Mouse (Mus musculus) monocyte, adult 2 months (primary cell): ENCODE results near the gene Catsperd.
"Not testable (repeated sequence)": the region's sequence is repeated elsewhere in the genome, so short reads cannot be mapped to it uniquely, and the experiment has no call there.

Experiments
- DNase-seq, 2 experiments: peaks; one replicate each; pipeline ENCODE4 v3.0.0; 2022; ENCODE audit warnings: low spot score in 2 of 2, low read depth in 1 of 2

Gene Catsperd

GRCm38 (mm10) chr17:56612565-56612939 lies 15.4 kb upstream of the Catsperd start:
- DNase-seq: not testable (repeated sequence)

GRCm38 (mm10) chr17:56613236-56613844 lies 14.6 kb upstream of the Catsperd start, which contains the start of gene Rpl36:
Rpl36 (plus strand) TSS chr17:56613416.
- peak; percentile 70 to 89 for DNase-seq

GRCm38 (mm10) chr17:56613893-56614292 lies 14.1 kb upstream of the Catsperd start:
- not testable (repeated sequence) for DNase-seq

- DNase-seq: no peak
These were observed 13.4 kb upstream of the Catsperd start for GRCm38 (mm10) chr17:56614391-56615135.

GRCm38 (mm10) chr17:56615136-56615784 lies 12.7 kb upstream of the Catsperd start:
- no peak for DNase-seq

- no peak for DNase-seq
These were observed 12.2 kb upstream of the Catsperd start for GRCm38 (mm10) chr17:56615792-56616191.

GRCm38 (mm10) chr17:56616725-56617124 lies 11.2 kb upstream of the Catsperd start:
- no peak for DNase-seq

- DNase-seq: no peak
These were observed 10.3 kb upstream of the Catsperd start for GRCm38 (mm10) chr17:56617628-56618027.

GRCm38 (mm10) chr17:56625495-56625894 lies 2.4 kb upstream of the Catsperd start:
- no peak for DNase-seq

- no peak for DNase-seq
These were observed 1.7 kb upstream of the Catsperd start for GRCm38 (mm10) chr17:56626260-56626659.

- DNase-seq: peak; percentile 76 to 86
These were observed 1.0 kb upstream of the Catsperd start, which contains the start of gene Lonp1 for GRCm38 (mm10) chr17:56626754-56627470. Lonp1 (minus strand) TSS chr17:56626887.

GRCm38 (mm10) chr17:56629800-56630781 lies 2.1 kb downstream of the Catsperd start:
- DNase-seq: not testable (repeated sequence)

- no peak for DNase-seq
These were observed 3.9 kb downstream of the Catsperd start for GRCm38 (mm10) chr17:56631807-56632206.

GRCm38 (mm10) chr17:56634023-56634422 lies 6.1 kb downstream of the Catsperd start:
- DNase-seq: no peak

- DNase-seq: no peak
These were observed 15.3 kb downstream of the Catsperd start for GRCm38 (mm10) chr17:56643237-56643636.

GRCm38 (mm10) chr17:56647546-56647945 lies 19.6 kb downstream of the Catsperd start:
- no peak for DNase-seq

- no peak for DNase-seq
These were observed 23.9 kb downstream of the Catsperd start for GRCm38 (mm10) chr17:56651801-56652200.

GRCm38 (mm10) chr17:56654771-56655170 lies 26.8 kb downstream of the Catsperd start:
- DNase-seq: no peak

- DNase-seq: no peak
These were observed 27.4 kb downstream of the Catsperd start for GRCm38 (mm10) chr17:56655311-56655710.

GRCm38 (mm10) chr17:56656171-56656570 lies 28.2 kb downstream of the Catsperd start:
- no peak for DNase-seq
